Comparison of ENCODE assay signal across 19 mouse cellular contexts in the genomic region with DNA sequence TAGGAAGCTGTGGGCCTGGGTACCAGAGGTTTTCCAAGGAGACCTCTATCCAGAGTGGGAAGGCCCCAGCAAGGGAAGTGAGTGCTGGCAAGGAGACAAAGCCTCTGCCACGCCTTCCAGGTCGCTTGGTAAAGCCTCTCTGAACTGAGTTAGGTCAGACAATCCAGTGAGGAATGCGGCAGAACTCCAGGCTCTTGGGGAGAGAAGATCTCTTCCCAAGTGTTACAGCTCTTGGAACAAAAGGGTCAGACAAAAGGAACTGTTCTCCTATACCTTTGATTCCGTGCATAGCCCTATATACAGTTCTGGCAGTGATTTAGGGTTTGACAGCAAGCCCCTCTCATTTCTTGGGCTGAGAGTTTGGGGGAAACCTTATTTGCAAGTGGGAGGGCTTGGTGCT.
"Had no signal": no experiment of that assay in that cellular context is flagged by ENCODE, and none has a peak within 500 bp of the region (broad histone marks: within the 10 kb centered on the region; RNA-seq: fewer than 3 reads in every experiment).

No protein-coding gene starts in this region.

- H3K27ac ChIP-seq: midbrain, embryonic 10.5 days; midbrain, embryonic 12.5 days; neural tube, embryonic 13.5 days; neural tube, embryonic 15.5 days had no signal

- ATAC-seq: midbrain, embryonic 16.5 days had no signal

- H3K4me1 ChIP-seq: midbrain, embryonic 12.5 days; neural tube, embryonic 13.5 days; neural tube, embryonic 15.5 days had no signal

- DNase-seq: lung, adult 18-20 months; lung, embryonic 14.5 days; lung, postnatal 10 days; lung, postnatal 4 days; midbrain, embryonic 14.5 days; retina, postnatal 1 day; right cerebral cortex, adult 18-20 months; right cerebral cortex, postnatal 25 days; right cerebral cortex, postnatal 4 days; spleen, adult 18-20 months; thymus, adult 2 months; thymus, postnatal 25 days; thymus, postnatal 4 days had no signal

- H3K4me2 ChIP-seq: lung, embryonic 14.5 days; midbrain, embryonic 12.5 days; neural tube, embryonic 13.5 days; neural tube, embryonic 15.5 days had no signal

- H3K27me3 ChIP-seq: midbrain, embryonic 12.5 days; neural tube, embryonic 13.5 days; neural tube, embryonic 15.5 days had no signal

- H3K36me3 ChIP-seq: midbrain, embryonic 10.5 days; midbrain, embryonic 12.5 days; neural tube, embryonic 13.5 days; neural tube, embryonic 15.5 days had no signal

- H3K9ac ChIP-seq: lung, embryonic 14.5 days; midbrain, embryonic 12.5 days; neural tube, embryonic 13.5 days; neural tube, embryonic 15.5 days had no signal

- H3K4me3 ChIP-seq: midbrain, embryonic 10.5 days; midbrain, embryonic 12.5 days; myocyte; neural tube, embryonic 13.5 days; neural tube, embryonic 15.5 days had no signal

- H3K9me3 ChIP-seq: neural tube, embryonic 13.5 days had no signal
